Mouse (Mus musculus): ENCODE data around the gene Grm4.

The Grm4 gene

DNA sequence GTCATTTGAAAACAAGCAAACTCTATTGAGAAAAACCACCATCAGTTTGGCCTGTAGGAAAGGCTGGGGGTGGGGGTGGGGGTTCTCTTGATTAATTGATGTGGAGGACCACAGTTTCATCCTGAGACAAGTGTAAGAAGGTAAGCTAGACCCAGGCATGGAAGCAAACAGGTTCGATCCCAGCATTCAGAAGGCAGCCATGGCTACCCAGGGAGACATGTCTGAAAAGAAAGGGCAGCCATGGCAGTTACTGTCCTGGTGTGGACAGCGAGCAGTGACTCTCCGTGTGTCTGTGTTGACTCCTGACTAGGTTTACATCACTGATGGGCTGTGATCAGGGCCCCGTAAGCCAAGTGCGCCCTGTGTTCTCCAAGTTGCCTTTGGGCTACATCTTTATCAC lies at the start of gene Grm4:
Gene Grm4, minus strand, starts transcription at position 101 of the 400 bp plus-strand sequence.
- no peak for DNase-seq

DNA sequence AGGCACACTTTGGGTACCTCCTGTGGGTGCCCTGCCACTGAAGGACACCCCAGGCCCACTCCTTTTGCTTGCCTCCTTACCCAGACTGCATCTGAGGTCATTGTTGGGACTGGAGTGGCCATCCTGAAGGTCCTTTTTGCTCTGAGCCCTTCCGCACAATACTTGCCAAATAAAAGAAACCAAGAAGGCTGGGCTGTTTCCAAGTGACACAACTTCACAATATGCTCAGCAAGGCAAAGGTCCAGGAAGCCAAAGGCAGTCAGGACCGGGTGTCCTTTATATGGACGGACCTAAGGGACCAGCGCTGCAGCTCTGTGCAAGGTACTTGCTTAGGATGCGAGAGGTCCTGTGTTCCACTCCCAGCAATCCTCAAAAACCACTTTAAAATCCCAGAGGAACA lies 47.0 kb upstream of the Grm4 start:
- DNase-seq: no peak

DNA sequence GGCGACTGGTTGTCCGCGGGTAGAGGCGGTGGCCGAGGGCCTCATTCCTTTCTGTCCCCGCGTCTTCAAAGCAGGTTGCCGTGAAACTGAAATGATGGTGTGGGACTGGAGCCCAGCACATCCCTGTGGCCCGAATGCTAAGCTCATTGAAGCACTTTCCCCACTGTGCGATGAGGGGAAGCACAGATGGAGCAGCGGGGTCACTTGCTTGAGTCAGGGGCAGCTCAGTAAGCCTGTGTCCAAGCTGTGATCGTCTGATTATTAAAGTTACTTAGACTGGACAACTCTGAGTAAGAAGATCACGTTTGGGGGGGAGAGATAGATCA lies 44.7 kb upstream of the Grm4 start:
- DNase-seq: no peak

DNA sequence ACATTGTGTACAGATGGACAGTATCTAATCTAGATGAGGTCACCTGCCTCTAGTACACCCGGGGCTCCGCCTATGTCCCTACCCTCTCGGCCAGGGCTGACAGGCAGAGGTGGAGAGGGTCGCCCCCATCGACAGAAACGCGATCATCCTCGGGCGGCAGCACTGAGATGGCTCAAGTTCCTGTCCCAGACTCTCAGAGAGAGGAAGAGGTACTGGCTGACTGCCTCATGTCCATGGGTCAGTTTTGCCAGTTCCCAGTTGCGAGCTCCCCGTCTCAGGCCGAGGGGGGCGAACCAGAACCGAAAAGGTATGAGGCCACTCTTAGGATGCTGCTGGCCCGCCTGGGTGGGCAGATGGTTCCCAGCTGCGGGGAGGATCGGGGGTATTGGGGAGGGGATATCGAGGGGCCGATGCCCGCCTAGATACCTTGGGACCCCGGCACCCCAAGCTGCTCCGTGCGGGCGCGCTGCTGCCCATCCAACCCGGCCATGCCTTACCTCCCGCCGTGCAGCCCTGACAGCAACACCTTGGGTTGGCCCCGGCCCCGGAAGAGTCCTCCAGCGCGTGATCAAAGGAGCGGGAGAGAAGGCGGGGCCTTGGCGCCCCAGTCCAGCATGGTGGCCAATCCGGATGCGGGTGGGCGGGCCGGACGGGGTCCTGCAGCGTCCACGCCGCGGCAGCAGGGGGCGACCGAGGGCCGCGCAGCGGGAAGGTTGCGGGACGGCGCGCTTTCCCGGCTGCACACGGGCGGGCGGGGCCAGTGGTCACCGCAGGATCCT lies 44.1 kb upstream of the Grm4 start, which contains the start of gene AI413582:
Gene AI413582, minus strand, starts transcription at position 594 of the 779 bp plus-strand sequence.
- DNase-seq: peak; percentile 96

DNA sequence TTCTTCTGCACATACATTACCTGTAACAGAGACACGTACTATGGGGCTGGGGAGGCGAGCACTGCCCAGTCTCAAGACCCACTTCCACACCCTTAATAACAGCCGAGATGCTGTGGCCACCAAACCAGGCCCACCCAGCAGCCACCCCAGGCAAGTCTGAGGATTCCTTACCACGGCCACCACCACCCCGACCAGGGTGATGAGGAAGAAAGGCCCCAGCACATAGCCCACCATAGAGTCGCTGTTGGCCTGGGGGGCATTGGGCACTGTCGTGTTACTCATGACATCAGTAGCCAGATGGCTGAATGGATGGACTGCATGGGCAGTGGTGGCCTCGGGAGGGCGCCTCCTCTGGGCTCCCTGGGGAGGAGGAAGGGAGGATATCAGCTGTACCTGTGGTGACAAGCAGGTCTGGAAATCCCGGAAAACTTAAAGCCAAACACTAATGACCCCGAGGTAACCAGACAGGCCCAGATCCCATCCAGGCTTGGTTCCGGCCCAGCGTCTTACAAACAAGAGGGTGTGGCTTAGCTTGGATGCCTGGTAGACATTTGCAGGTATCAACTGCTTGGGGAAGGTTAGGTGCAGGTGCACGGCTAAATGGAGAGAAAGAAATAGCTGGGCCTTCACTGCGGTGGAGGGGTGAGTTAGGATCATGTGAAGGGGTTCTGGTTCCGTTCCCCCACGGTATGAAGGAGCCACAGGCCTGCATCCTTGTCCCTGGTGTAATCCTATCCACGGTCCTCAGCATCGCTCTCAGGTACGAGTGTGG lies 43.4 kb upstream of the Grm4 start:
- DNase-seq: peak; percentile 62

DNA sequence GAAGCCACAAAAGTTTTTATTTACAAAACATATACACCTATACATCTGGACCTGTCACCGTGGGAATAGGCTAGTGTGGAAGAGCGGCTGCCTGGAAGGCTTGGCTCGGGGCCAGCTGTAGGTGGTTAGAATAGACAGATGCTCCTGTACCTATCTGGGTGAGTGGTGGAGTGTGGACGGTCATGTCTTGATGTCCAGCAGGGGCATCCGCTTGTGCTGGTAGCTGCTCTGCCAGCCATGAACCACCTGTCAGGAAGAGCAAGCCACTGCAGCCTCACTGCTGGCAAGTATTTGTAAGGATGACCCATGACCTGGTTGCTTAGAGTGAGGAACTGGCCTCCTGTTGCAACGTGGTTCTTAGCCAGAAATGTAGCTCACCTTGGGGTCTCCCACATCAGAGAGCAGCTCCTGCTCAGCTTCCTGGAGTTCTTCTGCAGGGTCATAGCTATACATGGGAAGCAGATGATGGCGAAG lies 42.6 kb upstream of the Grm4 start:
- DNase-seq: no peak

DNA sequence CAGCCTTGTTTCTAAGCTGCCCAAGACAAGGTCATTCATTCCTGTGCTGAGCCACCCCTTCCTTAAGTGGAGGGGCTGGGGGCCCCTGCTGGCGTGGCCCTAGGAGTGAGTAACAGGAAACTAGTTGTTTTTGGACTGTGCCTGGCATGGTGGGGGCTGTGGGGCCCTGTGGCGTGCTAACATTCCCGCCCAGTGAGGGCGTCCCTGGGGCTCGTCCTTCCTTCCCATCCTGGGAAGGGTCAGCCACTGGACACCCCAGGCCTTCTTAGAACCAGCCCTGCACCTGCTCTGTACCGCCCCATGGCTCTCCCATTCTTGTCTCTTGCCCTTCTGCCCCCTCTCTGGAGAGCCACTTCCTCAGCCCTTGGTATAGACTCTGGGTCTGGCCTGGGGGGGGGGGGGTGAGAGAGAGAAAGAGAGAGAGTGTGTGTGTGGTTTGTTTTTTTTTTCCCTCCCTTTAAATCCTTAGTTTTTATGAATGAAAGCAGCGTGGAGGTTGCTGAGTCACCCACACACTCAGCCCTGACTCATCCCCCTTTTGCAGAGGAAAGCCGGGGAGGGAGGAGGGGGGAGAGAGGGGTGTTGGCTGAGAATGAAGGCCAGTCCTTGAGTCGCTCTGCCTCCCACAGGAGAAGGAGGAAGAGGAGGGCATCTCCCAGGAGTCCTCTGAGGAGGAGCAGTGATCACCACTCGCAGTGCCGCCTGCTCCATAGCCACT lies 40.8 kb upstream of the Grm4 start:
- peak; percentile 42 for DNase-seq

DNA sequence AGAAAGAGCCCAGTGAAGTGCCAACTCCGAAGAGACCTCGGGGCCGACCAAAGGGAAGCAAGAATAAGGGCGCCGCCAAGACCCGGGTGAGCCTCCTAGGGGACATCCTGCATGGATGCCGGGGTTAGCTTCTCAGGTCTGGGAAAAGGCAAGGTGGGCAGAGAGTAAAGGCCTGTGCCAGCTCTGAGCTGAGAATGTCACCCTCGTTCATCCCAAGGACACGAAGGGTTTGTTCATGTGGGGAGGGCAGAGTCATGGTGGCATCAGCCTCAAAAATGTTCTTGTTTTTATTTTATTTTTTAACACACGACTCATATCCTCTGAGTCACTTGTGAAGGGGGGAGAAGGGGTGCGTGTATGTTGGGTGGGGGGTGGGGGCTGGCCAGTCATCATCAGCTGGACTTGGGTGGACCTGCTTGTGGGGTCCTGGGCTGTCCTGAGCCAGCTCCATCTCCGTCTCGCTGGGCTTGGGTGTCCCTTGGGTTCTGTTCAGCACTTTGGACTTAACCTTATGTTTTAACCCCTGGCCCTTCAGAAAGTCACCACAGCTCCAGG lies 39.8 kb upstream of the Grm4 start:
- DNase-seq: no peak

DNA sequence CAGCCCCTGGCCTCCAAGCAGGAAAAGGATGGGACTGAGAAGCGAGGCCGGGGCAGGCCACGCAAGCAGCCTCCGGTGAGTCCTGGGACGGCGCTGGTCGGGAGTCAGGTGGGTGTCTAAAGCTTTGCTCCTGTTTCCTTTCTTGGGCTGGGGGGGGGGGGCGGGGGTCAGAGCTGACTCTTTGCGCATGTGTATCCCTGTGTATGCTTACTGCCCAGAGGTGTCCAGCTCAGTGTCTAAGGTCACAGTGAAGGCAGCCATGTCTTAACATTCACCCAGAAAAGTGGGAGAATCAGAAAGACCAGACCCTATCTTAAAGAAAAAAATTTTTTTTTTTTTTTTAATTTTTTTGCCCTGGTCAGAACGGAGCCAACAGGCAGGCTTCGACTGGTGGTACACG lies 38.4 kb upstream of the Grm4 start:
- no peak for DNase-seq

DNA sequence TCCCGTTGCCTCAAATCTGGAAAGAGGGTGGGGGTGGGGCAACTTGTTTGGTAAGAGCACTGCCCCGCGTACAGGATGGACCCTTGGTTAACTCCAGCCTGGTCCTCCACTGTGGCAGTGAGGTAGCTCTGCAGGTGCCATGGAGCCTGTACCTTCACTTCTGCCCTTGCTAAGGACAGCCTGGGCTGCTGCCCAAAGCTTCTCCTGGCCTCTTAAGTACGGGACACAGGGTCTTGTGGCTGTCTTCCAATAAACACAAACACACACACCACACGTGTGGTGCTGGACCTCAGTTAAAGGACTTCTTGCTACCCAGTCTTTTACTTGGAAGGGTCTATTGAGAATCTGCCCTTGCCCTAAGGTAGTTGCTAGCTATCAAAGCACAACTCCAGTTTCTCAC lies 37.6 kb upstream of the Grm4 start:
- DNase-seq: no peak

DNA sequence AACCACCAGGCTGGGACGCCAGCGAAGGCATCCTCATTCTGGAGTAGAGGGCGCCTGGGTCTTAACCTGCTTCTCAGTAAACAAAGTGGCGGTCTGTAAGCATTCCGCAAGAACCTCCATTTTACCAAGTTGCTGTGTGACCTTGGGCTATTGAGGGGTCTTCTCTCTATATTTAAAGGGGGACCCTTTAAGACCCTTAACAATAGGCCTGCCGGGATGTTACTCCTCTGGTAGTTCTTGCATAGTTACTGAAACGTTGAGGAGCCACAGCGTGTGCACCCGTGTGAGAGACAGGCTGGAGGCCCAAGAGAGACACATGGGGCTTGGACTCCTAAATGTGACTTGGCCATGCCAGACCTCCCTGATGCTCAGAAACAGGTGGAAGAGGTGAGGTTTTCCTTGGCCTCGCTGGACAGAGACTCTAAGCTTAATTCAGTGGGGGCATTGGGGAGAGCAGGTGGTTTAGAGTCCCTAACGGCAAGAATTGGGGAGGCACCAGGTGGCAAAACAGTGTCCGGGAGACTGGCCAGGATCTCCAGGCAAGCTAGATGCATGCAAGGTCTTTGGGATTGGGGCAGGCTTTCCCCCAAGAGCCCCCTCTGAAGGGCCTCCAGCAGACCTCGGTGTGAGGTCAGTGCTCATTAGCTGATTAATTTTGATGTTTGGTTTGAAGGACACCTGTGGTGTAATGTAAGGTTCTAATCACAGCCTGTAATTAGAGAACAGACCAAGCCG lies 36.9 kb upstream of the Grm4 start:
- DNase-seq: peak; percentile 88

DNA sequence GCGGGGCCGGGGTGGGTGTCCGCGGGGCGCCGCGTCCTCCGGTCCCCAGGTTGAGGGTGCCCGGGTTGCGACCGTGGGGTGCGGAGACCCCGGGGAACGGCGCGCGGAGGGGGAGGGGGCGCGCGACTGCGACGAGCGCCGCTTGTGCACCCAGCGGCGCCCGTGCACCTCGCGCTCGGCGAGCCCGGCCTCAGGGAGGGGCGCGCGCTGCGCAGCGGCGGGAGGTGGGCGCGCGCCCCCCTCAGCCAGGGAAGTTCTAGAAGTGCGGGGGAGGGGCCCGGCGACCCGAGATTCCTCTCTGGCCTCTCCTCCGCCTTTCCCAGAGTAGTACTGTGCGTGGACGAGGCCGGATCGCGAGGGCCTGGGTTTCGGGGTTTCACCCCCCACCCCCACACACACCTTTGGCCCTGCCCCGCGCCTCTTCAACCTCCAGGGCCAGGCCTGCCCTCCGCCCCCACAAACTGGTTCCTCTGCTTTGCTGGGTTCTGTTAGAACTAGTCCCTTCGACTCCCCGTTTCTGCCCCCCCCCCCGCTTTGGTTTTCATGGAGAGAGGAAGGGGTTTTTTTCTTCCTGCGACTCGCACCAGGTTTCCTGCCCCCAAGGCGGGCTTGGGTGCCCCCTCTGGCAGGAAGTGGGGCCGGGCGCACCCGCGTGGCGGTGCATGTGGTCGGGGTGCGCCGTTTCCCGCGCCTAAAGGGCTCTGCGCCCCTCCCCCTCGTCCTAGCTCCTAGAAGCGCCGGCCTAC lies 36.2 kb upstream of the Grm4 start:
- peak; percentile 84 for DNase-seq

DNA sequence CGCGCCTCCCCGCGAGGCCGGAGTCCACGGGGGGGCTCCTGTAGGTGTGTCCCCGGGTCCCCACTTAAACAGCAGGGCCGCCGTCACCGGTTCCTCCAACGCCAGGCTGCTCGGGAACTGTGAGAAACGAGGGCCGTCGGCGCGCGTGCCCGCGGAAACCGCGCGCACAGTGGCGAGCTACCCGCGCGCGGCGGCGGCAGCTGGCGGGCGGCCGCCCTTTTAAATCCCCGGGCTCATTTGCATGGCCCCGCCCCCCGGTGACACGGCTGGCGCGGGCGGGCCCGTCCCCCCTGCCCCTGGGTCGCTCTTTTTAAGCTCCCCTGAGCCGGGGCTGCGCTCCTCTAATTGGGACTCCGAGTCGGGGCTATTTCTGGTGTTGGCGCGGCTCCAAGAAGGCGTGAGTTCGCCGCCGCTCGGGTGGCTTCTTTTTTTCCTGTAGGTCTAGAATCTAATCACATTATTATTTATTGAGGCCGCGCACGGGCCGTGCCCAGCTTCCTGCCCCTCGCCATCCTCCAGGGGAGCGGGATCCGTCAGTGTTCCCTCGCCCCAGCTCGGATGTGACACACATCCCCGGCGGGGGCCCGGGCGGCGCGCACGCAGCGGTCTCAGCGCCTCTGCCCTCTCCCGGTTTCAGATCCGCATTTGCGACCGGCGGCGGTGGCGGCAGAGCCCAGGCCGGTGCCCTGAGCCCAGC lies 35.3 kb upstream of the Grm4 start, which contains the start of gene Hmga1:
Gene Hmga1, plus strand, starts transcription at position 183 of the 697 bp plus-strand sequence.
- DNase-seq: peak; percentile 98

DNA sequence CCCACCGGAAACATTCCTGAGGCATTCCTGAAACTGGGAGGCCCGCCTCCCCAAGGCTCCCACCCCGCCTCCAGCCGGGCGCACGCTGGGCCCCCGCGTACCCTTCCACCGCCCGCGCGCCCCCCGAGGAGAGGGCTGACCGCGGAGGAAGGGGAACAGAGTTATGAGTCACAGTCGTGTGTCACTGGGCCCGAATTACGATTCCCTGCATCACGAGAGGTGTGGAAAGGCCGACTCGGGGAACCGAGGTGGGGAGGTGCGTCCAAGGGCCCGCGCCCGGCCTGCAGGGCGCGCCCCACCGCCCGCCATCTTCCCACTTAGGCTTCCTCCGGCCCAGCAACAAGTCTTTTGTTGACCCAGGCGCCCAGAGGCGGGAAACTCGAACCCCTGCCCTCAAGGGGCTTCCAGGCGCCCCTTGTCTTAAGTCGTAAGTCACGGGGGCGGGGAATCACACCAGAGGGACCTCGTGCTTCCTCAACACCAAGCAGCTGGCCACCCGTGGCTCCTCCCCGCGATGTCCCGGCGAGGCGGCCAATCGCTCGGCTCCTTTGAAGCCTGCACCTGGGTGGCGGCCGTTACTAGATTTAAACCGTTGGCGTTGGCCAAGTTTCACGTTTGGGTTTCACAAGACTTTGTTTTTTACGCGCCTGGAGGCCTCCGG lies 34.4 kb upstream of the Grm4 start:
- DNase-seq: peak; percentile 93

DNA sequence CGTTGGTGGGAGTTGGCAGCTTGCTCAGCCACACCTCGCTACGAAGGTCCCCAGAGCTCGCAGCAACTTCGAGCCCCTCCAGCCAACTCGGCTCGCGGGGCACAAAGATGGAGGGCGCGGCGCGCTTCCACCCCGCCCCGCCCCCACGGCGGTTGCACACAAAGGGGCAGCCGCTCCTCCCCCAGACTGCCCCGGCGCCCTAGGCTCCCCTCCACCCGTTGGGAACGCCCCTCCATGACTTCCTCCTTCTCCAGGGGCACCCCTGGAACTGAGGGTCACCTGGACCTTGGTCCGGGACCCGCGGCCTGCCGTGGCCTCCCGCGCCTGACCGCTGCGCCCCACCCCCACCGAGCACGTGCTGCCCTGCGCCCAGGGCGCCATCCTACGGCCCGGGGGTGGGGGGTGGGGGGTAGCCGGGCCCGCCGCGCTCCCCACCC lies 33.9 kb upstream of the Grm4 start:
- peak; percentile 88 for DNase-seq

DNA sequence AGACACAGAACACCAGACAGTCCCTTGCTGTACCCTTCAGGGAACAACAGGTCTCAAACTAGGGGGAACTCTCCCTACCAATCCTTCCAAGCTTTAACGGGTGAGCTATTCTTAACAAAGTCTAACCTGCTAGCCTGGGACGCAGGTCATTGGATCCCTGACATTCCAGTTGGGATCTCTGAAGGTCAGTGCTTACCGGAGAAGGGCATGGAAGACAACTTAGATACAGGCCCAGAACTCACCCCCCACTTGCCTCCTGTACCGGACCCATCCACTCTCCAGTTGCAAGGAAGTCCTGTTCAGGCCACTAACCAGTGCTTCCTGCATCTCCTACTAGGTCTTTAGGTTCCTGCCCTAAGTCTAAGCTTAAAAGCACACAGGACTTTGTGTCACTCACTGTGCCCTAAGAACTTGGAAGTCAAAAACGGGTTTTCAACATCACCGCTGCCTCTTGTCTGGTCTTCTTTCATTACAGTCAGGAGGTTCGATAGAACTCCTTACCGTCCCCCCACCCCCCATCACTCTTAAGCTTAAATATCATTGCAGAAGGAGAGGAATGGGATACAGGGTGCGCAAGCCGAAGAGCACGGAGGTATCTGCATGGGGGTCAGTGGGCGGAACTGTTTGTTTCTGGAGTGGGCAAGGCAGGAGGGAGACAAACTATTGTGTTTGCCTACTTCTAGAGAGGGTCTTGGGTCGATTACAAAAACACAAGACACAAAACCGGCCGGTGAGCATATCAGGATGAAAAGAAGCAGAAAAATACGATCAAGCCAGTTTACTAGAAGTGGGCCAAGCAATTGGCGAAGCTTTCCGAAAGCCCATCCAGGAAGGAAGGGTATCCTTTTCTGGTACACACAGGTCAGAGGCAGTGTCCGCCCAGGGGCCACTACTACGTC lies 33.1 kb upstream of the Grm4 start:
- no peak for DNase-seq

DNA sequence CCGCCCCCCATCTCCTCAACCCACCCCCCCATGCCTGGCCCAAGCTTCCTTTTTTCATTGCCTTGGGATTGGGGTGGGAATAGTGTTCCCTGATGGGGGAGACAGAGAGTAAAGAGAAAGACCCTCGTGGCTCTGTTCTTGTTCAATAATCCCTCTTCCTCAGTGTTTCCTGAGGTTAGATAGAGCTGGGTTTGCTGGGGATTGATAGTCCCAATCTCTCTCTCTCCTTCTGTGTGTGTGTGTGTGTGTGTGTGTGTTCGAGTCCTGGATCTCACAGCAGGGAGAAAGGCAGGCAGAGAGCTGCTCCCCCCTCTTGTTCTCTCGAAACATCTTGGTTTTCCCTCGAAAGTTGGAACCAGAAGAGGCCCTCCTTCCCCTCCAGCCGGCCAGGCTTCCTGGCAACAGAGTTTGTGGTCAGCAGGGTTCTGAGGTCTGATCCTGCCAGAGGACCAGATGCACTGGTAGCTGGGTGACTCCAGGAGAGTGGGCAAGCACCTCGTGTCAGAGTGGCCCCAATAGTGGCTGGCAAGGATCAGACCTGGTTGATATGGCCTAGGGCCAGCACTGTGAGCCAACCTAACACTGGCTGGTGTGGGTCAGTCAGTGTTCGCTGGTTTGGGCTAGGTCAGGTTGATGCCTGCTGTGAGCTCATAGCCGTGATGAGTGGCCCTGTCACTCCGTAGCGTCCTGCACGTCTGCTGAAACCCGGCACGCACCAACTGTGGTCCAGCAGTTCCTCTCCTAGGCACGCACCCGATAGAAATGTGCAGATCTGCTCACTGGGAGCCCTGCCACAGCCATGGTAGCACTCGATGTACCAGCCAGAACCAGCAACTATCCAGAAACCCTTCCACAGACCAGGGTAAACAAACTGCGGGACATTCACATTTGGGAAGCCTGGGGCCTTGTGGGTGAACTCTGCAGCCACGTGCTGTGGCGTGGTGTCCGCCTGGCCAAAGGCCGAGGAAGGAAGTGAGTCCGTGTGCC lies 31.3 kb upstream of the Grm4 start:
- DNase-seq: no peak

DNA sequence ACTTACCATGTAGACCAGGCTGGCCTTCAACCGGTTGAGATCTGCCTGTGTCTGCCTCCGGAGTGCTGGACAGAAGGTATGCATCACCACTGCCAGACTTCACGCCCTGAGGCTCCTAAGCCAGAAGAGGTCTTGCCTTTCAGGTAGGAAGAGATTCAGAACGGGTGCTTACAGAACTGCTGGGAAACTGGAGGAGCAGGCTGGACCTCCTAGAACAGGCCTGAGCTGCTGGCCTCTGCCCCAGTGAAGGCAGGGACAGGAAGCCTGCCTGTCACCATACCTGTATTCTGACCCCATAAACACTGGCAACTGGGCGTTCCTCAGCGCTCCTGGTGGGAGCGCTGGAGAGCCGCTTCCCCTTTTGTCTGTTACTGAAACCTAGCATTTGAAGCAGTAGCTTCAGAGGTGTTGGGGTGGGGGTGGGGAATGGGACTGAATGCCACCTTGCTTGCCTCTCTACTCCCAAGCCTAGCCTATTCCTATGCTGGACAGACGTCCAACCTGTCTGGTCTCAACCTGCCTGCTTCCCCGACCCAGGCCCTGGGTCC lies 30.3 kb upstream of the Grm4 start:
- no peak for DNase-seq

All from retina, postnatal 1 day (tissue).